Mouse (Mus musculus) small intestine, adult 2 months (tissue): ENCODE results near the gene Hist1h4f.

Experiments used
- CTCF ChIP-seq: fragments of 200-500 bp; IDR thresholded peaks from 2 replicates; pipeline ENCODE4 v1.5.1; 2012; ENCODE audit warnings: low read depth, mild to moderate bottlenecking, control low read depth, inconsistent platforms, low read length, moderate library complexity, mixed read lengths; ENCODE audit not compliant: insufficient replicate concordance, insufficient read length; ENCODE audit errors: extremely low read depth
- POLR2A ChIP-seq: fragments of 200-500 bp; IDR thresholded peaks from 2 replicates; pipeline ENCODE4 v1.6.1; 2012; ENCODE audit warnings: low read depth, mild to moderate bottlenecking, control low read depth, inconsistent platforms, low read length, moderate library complexity

GRCm38 (mm10) chr13:23577835-23578234, 26.4 kb upstream of the Hist1h4f start:
- TF ChIP-seq CTCF, result no peak
- no peak for TF ChIP-seq POLR2A
